Mouse (Mus musculus) small intestine, adult 2 months (tissue): ENCODE results near the gene Ube2g1. TPM values are rescaled to one million over a fixed set of nuclear protein-coding genes. Genes with fewer than 3 reads are reported as not detected.
"Not testable (repeated sequence)": the region's sequence is repeated elsewhere in the genome, so short reads cannot be mapped to it uniquely, and the experiment has no call there.

Experiments
- H3K27ac ChIP-seq: fragments of 200-500 bp; 2 replicates; pipeline ENCODE4 v1.5.1; 2012; ENCODE audit warnings: low read depth, low read length, control low read depth, inconsistent platforms; ENCODE audit not compliant: insufficient read depth
- H3K27me3 ChIP-seq: fragments of 200-500 bp; 2 replicates; pipeline ENCODE4 v1.6.1; 2012; ENCODE audit warnings: mild to moderate bottlenecking, moderate library complexity, low read length, inconsistent platforms; ENCODE audit not compliant: control insufficient read depth, insufficient read depth
- H3K36me3 ChIP-seq: fragments of 200-500 bp; 2 replicates; pipeline ENCODE4 v1.6.1; 2012; ENCODE audit warnings: mild to moderate bottlenecking, low read length, control low read depth, inconsistent platforms; ENCODE audit not compliant: control insufficient read depth, insufficient read depth
- H3K4me1 ChIP-seq: fragments of 200-500 bp; 2 replicates; pipeline ENCODE4 v1.6.1; 2012; ENCODE audit warnings: low read length, inconsistent platforms, mixed read lengths; ENCODE audit not compliant: control insufficient read depth, insufficient read depth, insufficient read length
- H3K4me3 ChIP-seq: fragments of 200-500 bp; 2 replicates; pipeline ENCODE4 v1.5.1; 2012; ENCODE audit warnings: low read depth, mild to moderate bottlenecking, control low read depth, inconsistent platforms, low read length, moderate library complexity
- CTCF ChIP-seq: fragments of 200-500 bp; IDR thresholded peaks from 2 replicates; pipeline ENCODE4 v1.5.1; 2012; ENCODE audit warnings: low read depth, mild to moderate bottlenecking, control low read depth, inconsistent platforms, low read length, moderate library complexity, mixed read lengths; ENCODE audit not compliant: insufficient replicate concordance, insufficient read length; ENCODE audit errors: extremely low read depth
- POLR2A ChIP-seq: fragments of 200-500 bp; IDR thresholded peaks from 2 replicates; pipeline ENCODE4 v1.6.1; 2012; ENCODE audit warnings: low read depth, mild to moderate bottlenecking, control low read depth, inconsistent platforms, low read length, moderate library complexity
- WGBS: fragments of 180-500 bp; shearing (Covaris S2); methylation state at CpG from one replicate; pipeline ENCODE4 v1.1.7; 2018; 5-methylcytosine and 5-hydroxymethylcytosine counted together
- polyA plus RNA-seq: library from polyadenylated mRNA; depleted of rRNA; stranded (reverse); fragments of >200 nt; gene quantifications from 2 replicates; pipeline ENCODE4 v1.2.3, GENCODE M21; 2012

Gene Ube2g1
- polyA plus RNA-seq, 1 experiment = 8.9 TPM

- 26% methylated on average over 3 of the region's 3 CpGs for WGBS
- TF ChIP-seq POLR2A = no peak
- no peak for TF ChIP-seq CTCF
- Histone ChIP-seq H3K27me3 (no peaks in the 10 kb centered on the region), H3K4me3 (no peak overlapping the region), H3K4me1 (peaks cover 7% of the 10 kb centered on the region; the same call in 1 of the 2 replicates), H3K36me3 (no peaks in the 10 kb centered on the region), H3K27ac (no peak overlapping the region)
Measured at GRCm38 (mm10) chr11:72695025-72695424, 87.9 kb downstream of the Ube2g1 start.

GRCm38 (mm10) chr11:72696368-72696971 lies 89.4 kb downstream of the Ube2g1 start:
- Histone ChIP-seq H3K4me1 (peaks cover 3% of the 10 kb centered on the region; the same call in 1 of the 2 replicates), H3K27me3 (no peaks in the 10 kb centered on the region), H3K27ac (no peak overlapping the region), H3K4me3 (no peak overlapping the region), H3K36me3 (peaks cover 2% of the 10 kb centered on the region)
- TF ChIP-seq CTCF (no peak), POLR2A (no peak)
- 90% methylated on average over 2 of the region's 2 CpGs for WGBS

GRCm38 (mm10) chr11:72697323-72697722 lies 90.2 kb downstream of the Ube2g1 start:
- Histone ChIP-seq H3K27me3 (no peaks in the 10 kb centered on the region), H3K4me3 (no peak overlapping the region), H3K27ac (no peak overlapping the region), H3K4me1 (peaks cover 3% of the 10 kb centered on the region; the same call in 1 of the 2 replicates), H3K36me3 (peaks cover 2% of the 10 kb centered on the region)
- TF ChIP-seq CTCF = no peak

GRCm38 (mm10) chr11:72705111-72705510 lies 98.0 kb downstream of the Ube2g1 start:
- 83% methylated on average over 2 of the region's 2 CpGs for WGBS
- not testable (repeated sequence) for H3K4me3 ChIP-seq, H3K36me3 ChIP-seq, H3K4me1 ChIP-seq, H3K27ac ChIP-seq, H3K27me3 ChIP-seq

- H3K4me1 ChIP-seq = peaks cover 5% of the 10 kb centered on the region; the same call in 1 of the 2 replicates
- no peaks in the 10 kb centered on the region for H3K27me3 ChIP-seq
- TF ChIP-seq POLR2A (no peak), CTCF (no peak)
- H3K27ac ChIP-seq = peak overlapping the region; percentile 73
- no peak overlapping the region for H3K4me3 ChIP-seq
- WGBS = 54% methylated on average over 5 of the region's 5 CpGs
- peaks cover 21% of the 10 kb centered on the region for H3K36me3 ChIP-seq
Measured at GRCm38 (mm10) chr11:72712721-72713120, 105.6 kb downstream of the Ube2g1 start.

- TF ChIP-seq CTCF (no peak), POLR2A (no peak)
- H3K27me3 ChIP-seq = no peaks in the 10 kb centered on the region
- H3K4me1 ChIP-seq = peaks cover 2% of the 10 kb centered on the region; the same call in 1 of the 2 replicates
- H3K27ac ChIP-seq = no peak overlapping the region
- H3K36me3 ChIP-seq = peaks cover 28% of the 10 kb centered on the region
- no peak overlapping the region for H3K4me3 ChIP-seq
- 82% methylated on average over 3 of the region's 3 CpGs for WGBS
Measured at GRCm38 (mm10) chr11:72718161-72718560, 111.1 kb downstream of the Ube2g1 start.

- TF ChIP-seq CTCF (no peak), POLR2A (no peak)
- Histone ChIP-seq H3K4me3 (no peak overlapping the region), H3K27me3 (no peaks in the 10 kb centered on the region), H3K36me3 (peaks cover 30% of the 10 kb centered on the region), H3K27ac (no peak overlapping the region), H3K4me1 (no peaks in the 10 kb centered on the region)
- 73% methylated on average over 2 of the region's 2 CpGs for WGBS
Measured at GRCm38 (mm10) chr11:72723165-72723564, 116.1 kb downstream of the Ube2g1 start.

- H3K27me3 ChIP-seq = no peaks in the 10 kb centered on the region
- no peak overlapping the region for H3K4me3 ChIP-seq
- no peaks in the 10 kb centered on the region for H3K4me1 ChIP-seq
- H3K36me3 ChIP-seq = peaks cover 31% of the 10 kb centered on the region
- no peak overlapping the region for H3K27ac ChIP-seq
- no peak for TF ChIP-seq POLR2A
- no peak for TF ChIP-seq CTCF
Measured at GRCm38 (mm10) chr11:72723871-72724270, 116.8 kb downstream of the Ube2g1 start.
